Mouse (Mus musculus): ENCODE measurements around the gene Astl. TPM values are rescaled to one million over a fixed set of nuclear protein-coding genes. Genes with fewer than 3 reads are reported as not detected.

The Astl gene
- polyA plus RNA-seq, 1 experiment from 2014 or later = not detected

DNA sequence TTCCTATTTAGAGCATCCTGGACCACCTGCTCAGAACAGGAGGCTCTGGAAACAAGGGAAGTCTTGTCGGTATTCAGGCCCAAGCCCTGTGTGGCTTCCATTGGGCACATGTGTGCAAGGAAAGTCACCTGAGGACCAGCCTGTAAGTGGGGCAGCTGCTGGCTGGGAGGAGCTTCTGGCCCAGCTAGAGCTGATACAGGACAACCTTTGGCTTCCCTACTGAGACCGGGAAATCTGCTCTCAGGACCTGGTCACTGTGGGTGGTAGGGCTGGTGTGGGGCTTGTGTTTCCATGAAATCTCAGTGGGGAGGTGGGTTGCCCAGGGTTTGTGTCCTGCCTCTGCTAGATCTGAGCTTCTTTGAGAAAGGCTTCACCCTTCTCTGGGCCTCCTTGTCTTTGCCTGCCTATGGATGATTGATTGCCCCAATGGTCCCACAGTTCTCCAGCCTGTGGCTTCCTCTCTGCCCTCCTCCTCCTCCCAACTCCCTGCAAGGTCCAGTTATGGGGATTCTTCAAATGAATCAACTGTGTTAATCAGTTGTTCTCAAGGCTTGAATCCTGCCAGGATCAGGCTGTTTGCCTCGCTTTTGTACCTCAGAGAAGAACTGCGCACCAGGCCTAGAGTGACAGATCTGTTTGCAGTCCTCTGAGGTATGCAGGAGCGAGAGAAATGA is 31.4 kb downstream of the Astl start:
- Histone ChIP-seq H3K9ac (ENCODE audit: low read length) (no peak overlapping the region), H3K4me1 (ENCODE audit: control insufficient read depth in 2 of 2, insufficient read depth in 2 of 2, low read length in 2 of 2) (peaks cover 26 to 27% of the 10 kb centered on the region in 2 experiments), H3K9me3 (ENCODE audit: control insufficient read depth, low read length) (no peaks in the 10 kb centered on the region), H3K36me3 (ENCODE audit: control insufficient read depth, insufficient read depth, low read length) (no peaks in the 10 kb centered on the region), H3K27me3 (ENCODE audit: control insufficient read depth, insufficient read depth, low read length) (peaks cover 18% of the 10 kb centered on the region), H3K4me3 (ENCODE audit: control insufficient read depth in 1 of 2, insufficient read depth in 1 of 2, low read depth in 1 of 2, low read length in 2 of 2) (no peak overlapping the region), H3K27ac (replicated peaks in 1 of 2; ENCODE audit: control insufficient read depth in 1 of 2, insufficient read depth in 1 of 2, low read depth in 2 of 2, low read length in 2 of 2) (no peak overlapping the region), H3K4me2 (ENCODE audit: low read length) (peak overlapping the region; percentile 48; the same call in 1 of the 2 replicates)
- WGBS = 50% methylated on average over 5 of the region's 5 CpGs
- no peak for ATAC-seq (ENCODE audit: insufficient number of reproducible peaks, insufficient read depth, low FRiP score, low read depth)

DNA sequence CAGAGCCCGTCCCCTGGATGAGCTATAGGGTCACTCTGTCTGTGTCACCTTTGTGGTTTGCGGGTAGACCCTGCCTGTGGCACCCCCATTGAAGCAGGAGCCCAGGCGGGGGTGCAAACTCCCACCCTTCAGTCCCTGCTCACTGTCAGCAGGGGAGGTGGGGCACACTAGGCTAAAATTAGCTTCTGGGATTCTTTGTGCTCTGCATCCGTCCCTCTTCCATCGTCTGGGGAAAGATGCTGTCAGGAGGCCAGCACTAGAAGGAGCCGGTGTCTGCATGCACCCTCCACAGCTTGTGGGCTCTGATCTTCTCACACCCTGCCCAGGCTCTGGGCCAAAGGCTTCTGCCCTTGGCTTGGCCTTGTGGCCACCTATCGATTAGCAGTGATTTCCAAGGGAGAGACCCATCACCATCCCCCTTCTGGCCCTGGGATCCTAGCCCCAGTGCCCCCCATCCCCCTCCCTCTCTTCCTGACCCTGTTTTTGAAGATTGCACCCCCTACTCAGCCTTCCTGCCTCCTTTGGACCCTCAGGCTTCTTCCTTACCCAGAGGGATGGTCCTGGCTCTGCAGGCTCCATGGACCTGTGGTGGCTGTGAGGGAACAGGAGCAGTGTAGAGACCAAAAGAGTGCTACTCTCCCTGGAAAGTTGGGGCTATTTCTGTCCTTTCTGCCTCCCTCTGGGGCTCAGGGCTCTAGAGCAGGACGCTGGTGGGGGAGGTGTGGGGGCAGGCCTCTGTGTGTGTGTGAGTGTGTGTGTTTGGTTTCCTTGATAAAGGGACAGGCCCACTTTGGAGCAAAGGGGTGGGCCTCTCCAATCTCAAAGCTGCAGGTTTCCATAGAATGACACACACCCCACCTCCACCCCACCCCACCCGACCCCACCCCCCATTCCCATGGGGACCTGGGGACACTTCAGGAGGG is 32.4 kb downstream of the Astl start:
- peak; percentile 24 for ATAC-seq (ENCODE audit: insufficient number of reproducible peaks, insufficient read depth, low FRiP score, low read depth)
- no peaks in the 10 kb centered on the region for H3K9me3 ChIP-seq (ENCODE audit: control insufficient read depth, low read length)
- peaks cover 32 to 33% of the 10 kb centered on the region in 2 experiments for H3K4me1 ChIP-seq (ENCODE audit: control insufficient read depth in 2 of 2, insufficient read depth in 2 of 2, low read length in 2 of 2)
- 13% methylated on average over 9 of the region's 9 CpGs for WGBS
- peak overlapping the region; percentile 48 for H3K4me2 ChIP-seq (ENCODE audit: low read length)
- H3K27me3 ChIP-seq (ENCODE audit: control insufficient read depth, insufficient read depth, low read length) = peaks cover 8% of the 10 kb centered on the region
- peak overlapping the region; percentile 53 to 56 for H3K27ac ChIP-seq (replicated peaks in 1 of 2; ENCODE audit: control insufficient read depth in 1 of 2, insufficient read depth in 1 of 2, low read depth in 2 of 2, low read length in 2 of 2)
- no peaks in the 10 kb centered on the region for H3K36me3 ChIP-seq (ENCODE audit: control insufficient read depth, insufficient read depth, low read length)
- peak overlapping the region; percentile 2; the same call in 1 of the 2 replicates for H3K9ac ChIP-seq (ENCODE audit: low read length)
- peak overlapping the region; percentile 5 to 11; a peak in 1 of 4 replicates for H3K4me3 ChIP-seq (ENCODE audit: control insufficient read depth in 1 of 2, insufficient read depth in 1 of 2, low read depth in 1 of 2, low read length in 2 of 2)

DNA sequence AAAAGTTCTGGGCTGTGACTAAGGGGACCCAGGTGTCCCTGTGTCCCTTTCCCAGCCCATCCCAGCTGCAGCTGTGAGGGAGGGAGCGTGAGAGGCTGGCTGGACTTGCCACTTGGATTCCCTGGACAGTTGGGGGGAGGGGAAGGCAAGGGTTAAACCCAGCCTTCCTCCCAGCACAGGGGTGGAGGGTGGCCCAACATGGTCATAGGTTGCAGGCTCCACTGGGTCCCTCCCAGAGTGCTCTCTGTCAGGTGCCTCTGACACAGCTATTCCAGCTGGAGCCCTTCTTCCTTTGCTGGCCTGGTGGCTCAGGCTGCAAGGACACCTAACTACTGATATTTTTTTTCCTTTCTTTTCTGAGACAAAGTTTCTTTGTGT is 33.0 kb downstream of the Astl start:
- Histone ChIP-seq H3K4me2 (ENCODE audit: low read length) (0 out of 2 replicates have a peak overlapping the region, but pooled peaks have one; percentile 48), H3K36me3 (ENCODE audit: control insufficient read depth, insufficient read depth, low read length) (no peaks in the 10 kb centered on the region), H3K4me1 (ENCODE audit: control insufficient read depth in 2 of 2, insufficient read depth in 2 of 2, low read length in 2 of 2) (peaks cover 32 to 36% of the 10 kb centered on the region in 2 experiments), H3K27ac (replicated peaks in 1 of 2; ENCODE audit: control insufficient read depth in 1 of 2, insufficient read depth in 1 of 2, low read depth in 2 of 2, low read length in 2 of 2) (peak overlapping the region; percentile 31 to 56; a peak in 3 of 4 replicates), H3K9me3 (ENCODE audit: control insufficient read depth, low read length) (no peaks in the 10 kb centered on the region), H3K9ac (ENCODE audit: low read length) (no peak overlapping the region), H3K4me3 (ENCODE audit: control insufficient read depth in 1 of 2, insufficient read depth in 1 of 2, low read depth in 1 of 2, low read length in 2 of 2) (no peak overlapping the region), H3K27me3 (ENCODE audit: control insufficient read depth, insufficient read depth, low read length) (peaks cover 2% of the 10 kb centered on the region)
- no peak; the same call in 1 of the 2 replicates for ATAC-seq (ENCODE audit: insufficient number of reproducible peaks, insufficient read depth, low FRiP score, low read depth)
- WGBS = 56% methylated on average over 1 of the region's 1 CpGs

DNA sequence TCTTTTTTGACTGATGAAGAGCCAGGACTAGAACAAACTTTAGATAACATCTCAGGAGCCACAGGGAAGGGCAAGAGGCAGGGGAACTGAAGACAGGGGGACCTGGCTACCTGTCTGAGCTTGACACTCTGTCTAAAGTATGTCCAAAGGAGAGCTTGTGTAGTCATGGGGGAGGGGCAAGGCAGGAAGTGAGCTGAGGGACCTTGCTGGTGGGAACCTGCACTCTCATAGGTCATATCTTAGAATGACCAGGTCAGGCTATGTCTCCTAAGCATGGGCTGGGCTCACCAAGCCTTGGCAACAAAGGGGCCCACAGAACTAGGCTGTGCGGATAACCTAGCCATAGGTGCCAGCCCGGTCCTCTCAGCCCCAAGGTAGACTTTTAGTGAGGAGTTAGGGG is 33.6 kb downstream of the Astl start:
- ATAC-seq (ENCODE audit: insufficient number of reproducible peaks, insufficient read depth, low FRiP score, low read depth) = no peak
- H3K27ac ChIP-seq (replicated peaks in 1 of 2; ENCODE audit: control insufficient read depth in 1 of 2, insufficient read depth in 1 of 2, low read depth in 2 of 2, low read length in 2 of 2) = no peak overlapping the region; a peak in 1 of 4 replicates
- no peak overlapping the region for H3K4me3 ChIP-seq (ENCODE audit: control insufficient read depth in 1 of 2, insufficient read depth in 1 of 2, low read depth in 1 of 2, low read length in 2 of 2)
- H3K9ac ChIP-seq (ENCODE audit: low read length) = no peak overlapping the region
- 94% methylated on average over 2 of the region's 2 CpGs for WGBS
- peaks cover 32 to 36% of the 10 kb centered on the region in 2 experiments for H3K4me1 ChIP-seq (ENCODE audit: control insufficient read depth in 2 of 2, insufficient read depth in 2 of 2, low read length in 2 of 2)
- H3K36me3 ChIP-seq (ENCODE audit: control insufficient read depth, insufficient read depth, low read length) = no peaks in the 10 kb centered on the region
- H3K27me3 ChIP-seq (ENCODE audit: control insufficient read depth, insufficient read depth, low read length) = no peaks in the 10 kb centered on the region
- no peak overlapping the region for H3K4me2 ChIP-seq (ENCODE audit: low read length)
- H3K9me3 ChIP-seq (ENCODE audit: control insufficient read depth, low read length) = no peaks in the 10 kb centered on the region

DNA sequence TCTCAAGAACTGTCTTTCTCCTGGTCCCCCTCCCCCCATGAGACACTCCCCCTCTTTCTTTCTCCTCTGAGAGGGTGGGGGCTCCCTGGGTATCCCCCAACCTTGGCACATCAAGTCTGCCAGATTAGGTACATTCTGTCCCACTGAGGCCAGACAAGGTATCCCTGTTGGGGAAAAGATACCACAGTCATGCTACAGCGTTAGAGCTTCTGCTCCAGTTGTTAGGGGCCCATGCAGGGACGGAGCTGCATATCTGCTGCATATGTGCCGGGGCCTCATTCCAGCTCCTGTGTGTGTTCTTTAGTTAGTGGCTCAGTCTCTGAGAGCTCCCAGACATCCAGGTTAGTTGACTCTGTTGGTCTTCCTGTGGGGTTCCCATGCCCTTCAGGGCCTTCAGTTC is 35.7 kb downstream of the Astl start:
- peaks cover 39 to 41% of the 10 kb centered on the region in 2 experiments for H3K4me1 ChIP-seq (ENCODE audit: control insufficient read depth in 2 of 2, insufficient read depth in 2 of 2, low read length in 2 of 2)
- H3K36me3 ChIP-seq (ENCODE audit: control insufficient read depth, insufficient read depth, low read length) = no peaks in the 10 kb centered on the region

DNA sequence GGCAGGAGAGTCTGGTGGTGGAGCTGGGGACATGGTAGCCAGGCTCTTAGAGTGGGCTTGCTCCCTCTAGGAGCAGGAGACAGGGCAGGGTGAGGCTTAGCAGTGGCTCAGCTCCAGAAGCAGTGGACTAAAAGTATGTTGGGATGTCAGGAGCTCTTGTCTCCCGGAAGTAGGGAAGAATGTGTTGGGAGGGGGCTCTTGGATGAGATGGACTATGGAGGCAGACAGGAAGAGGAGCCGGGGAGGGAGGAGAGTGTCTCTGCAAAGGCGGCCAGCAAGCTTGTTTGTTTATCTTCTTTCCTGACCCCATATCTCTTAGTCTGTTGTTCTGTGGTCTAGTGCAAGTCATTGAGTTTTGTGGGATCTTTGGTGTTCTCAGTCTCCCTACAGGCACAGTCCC is 36.6 kb downstream of the Astl start:
- ATAC-seq (ENCODE audit: insufficient number of reproducible peaks, insufficient read depth, low FRiP score, low read depth) = no peak
- Histone ChIP-seq H3K9ac (ENCODE audit: low read length) (no peak overlapping the region), H3K4me3 (ENCODE audit: control insufficient read depth in 1 of 2, insufficient read depth in 1 of 2, low read depth in 1 of 2, low read length in 2 of 2) (no peak overlapping the region), H3K27ac (replicated peaks in 1 of 2; ENCODE audit: control insufficient read depth in 1 of 2, insufficient read depth in 1 of 2, low read depth in 2 of 2, low read length in 2 of 2) (no peak overlapping the region), H3K4me2 (ENCODE audit: low read length) (no peak overlapping the region), H3K4me1 (ENCODE audit: control insufficient read depth in 2 of 2, insufficient read depth in 2 of 2, low read length in 2 of 2) (peaks cover 43% of the 10 kb centered on the region in 2 experiments), H3K36me3 (ENCODE audit: control insufficient read depth, insufficient read depth, low read length) (no peaks in the 10 kb centered on the region), H3K27me3 (ENCODE audit: control insufficient read depth, insufficient read depth, low read length) (no peaks in the 10 kb centered on the region), H3K9me3 (ENCODE audit: control insufficient read depth, low read length) (no peaks in the 10 kb centered on the region)
- WGBS = 32% methylated on average over 3 of the region's 3 CpGs

More for the DNA sequence above, 35.7 kb downstream of the Astl start:
- Histone ChIP-seq H3K27me3 (ENCODE audit: control insufficient read depth, insufficient read depth, low read length) (no peaks in the 10 kb centered on the region), H3K4me3 (ENCODE audit: control insufficient read depth in 1 of 2, insufficient read depth in 1 of 2, low read depth in 1 of 2, low read length in 2 of 2) (no peak overlapping the region), H3K9me3 (ENCODE audit: control insufficient read depth, low read length) (no peaks in the 10 kb centered on the region), H3K9ac (ENCODE audit: low read length) (no peak overlapping the region), H3K4me2 (ENCODE audit: low read length) (no peak overlapping the region), H3K27ac (replicated peaks in 1 of 2; ENCODE audit: control insufficient read depth in 1 of 2, insufficient read depth in 1 of 2, low read depth in 2 of 2, low read length in 2 of 2) (no peak overlapping the region)
- 71% methylated on average over 3 of the region's 3 CpGs for WGBS
- no peak for ATAC-seq (ENCODE audit: insufficient number of reproducible peaks, insufficient read depth, low FRiP score, low read depth)

DNA sequence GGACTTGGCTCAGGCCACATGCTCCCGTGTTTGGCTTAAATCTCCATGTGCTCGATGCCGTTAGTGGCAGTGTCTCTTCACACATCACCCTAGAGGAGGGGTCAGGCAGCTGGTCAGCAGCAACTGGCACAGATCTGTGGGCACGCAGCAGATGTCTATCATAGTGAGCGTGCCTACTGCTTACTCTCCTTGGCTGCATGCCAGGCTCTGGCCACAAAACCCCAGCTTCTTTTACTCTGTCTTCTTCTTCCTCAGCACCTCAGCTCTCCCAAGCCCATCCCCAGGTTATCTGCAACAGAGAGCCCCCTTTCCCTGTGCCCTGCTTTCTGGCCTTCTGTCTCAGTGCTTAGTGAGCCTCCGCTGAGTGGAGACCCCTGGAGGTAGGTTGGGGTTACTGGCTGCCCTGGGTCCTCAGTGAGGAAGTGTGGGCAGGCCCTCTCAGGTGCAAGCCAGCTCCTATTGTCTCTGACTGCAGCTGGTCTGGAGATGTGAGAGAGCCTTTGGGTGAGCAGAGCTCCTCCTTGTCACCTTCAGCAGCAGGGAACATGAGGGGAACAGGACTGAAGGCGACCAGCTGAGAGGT is 37.4 kb downstream of the Astl start:
- Histone ChIP-seq H3K27me3 (ENCODE audit: control insufficient read depth, insufficient read depth, low read length) (no peaks in the 10 kb centered on the region), H3K4me1 (ENCODE audit: control insufficient read depth in 2 of 2, insufficient read depth in 2 of 2, low read length in 2 of 2) (peaks cover 35% of the 10 kb centered on the region in 2 experiments), H3K27ac (replicated peaks in 1 of 2; ENCODE audit: control insufficient read depth in 1 of 2, insufficient read depth in 1 of 2, low read depth in 2 of 2, low read length in 2 of 2) (no peak overlapping the region), H3K4me2 (ENCODE audit: low read length) (no peak overlapping the region), H3K9ac (ENCODE audit: low read length) (no peak overlapping the region), H3K9me3 (ENCODE audit: control insufficient read depth, low read length) (no peaks in the 10 kb centered on the region), H3K4me3 (ENCODE audit: control insufficient read depth in 1 of 2, insufficient read depth in 1 of 2, low read depth in 1 of 2, low read length in 2 of 2) (no peak overlapping the region), H3K36me3 (ENCODE audit: control insufficient read depth, insufficient read depth, low read length) (no peaks in the 10 kb centered on the region)
- ATAC-seq (ENCODE audit: insufficient number of reproducible peaks, insufficient read depth, low FRiP score, low read depth) = no peak
- WGBS = 46% methylated on average over 7 of the region's 7 CpGs

Data from heart, embryonic 14.5 days (tissue).